Mouse (Mus musculus) midbrain, embryonic 14.5 days (tissue): ENCODE measurements at regions not wholly inside any gene's neighbourhood (a gene's known extent, or its start where the extent isn't known, plus 50 kb on each side); places are given as distances from the start of the nearest gene placed in this dataset.

Source experiments
- ATAC-seq: fragments of 200-750 bp; cut with Nextera tagmentation; 2 replicates; pipeline ENCODE4 v1.8.0; 2017; ENCODE audit warnings: moderate number of reproducible peaks, moderate library complexity; ENCODE audit not compliant: low FRiP score, low TSS enrichment
- DNase-seq: peaks from one replicate; pipeline ENCODE4 v3.0.0-alpha.2; 2015
- H3K27ac ChIP-seq: fragments of 300-500 bp; sonication (generic); replicated peaks from 2 replicates; pipeline ENCODE4 v1.5.1; 2014; ENCODE audit warnings: mild to moderate bottlenecking, low read depth, low read length, moderate library complexity
- H3K27me3 ChIP-seq: fragments of 300-500 bp; sonication (generic); 2 replicates; pipeline ENCODE4 v1.6.1; 2014; ENCODE audit warnings: low read length, control low read depth, mixed read lengths; ENCODE audit not compliant: control insufficient read depth, insufficient read depth
- H3K36me3 ChIP-seq: fragments of 300-500 bp; sonication (generic); 2 replicates; pipeline ENCODE4 v1.6.1; 2014; ENCODE audit warnings: low read length, control low read depth; ENCODE audit not compliant: control insufficient read depth, insufficient read depth
- H3K4me1 ChIP-seq: fragments of 300-500 bp; sonication (generic); 2 replicates; pipeline ENCODE4 v1.6.1; 2014; ENCODE audit warnings: mild to moderate bottlenecking, antibody characterized with exemption, low read length, control low read depth; ENCODE audit not compliant: control insufficient read depth, insufficient read depth
- H3K4me2 ChIP-seq: fragments of 300-500 bp; sonication (generic); 2 replicates; pipeline ENCODE4 v1.6.1; 2014; ENCODE audit warnings: mild to moderate bottlenecking, low read length, moderate library complexity
- H3K4me3 ChIP-seq: fragments of 300-500 bp; sonication (generic); replicated peaks from 2 replicates; pipeline ENCODE4 v1.5.1; 2014; ENCODE audit warnings: low read depth, low read length
- H3K9ac ChIP-seq: fragments of 300-500 bp; sonication (generic); replicated peaks from 2 replicates; pipeline ENCODE4 v1.6.1; 2014; ENCODE audit warnings: mild to moderate bottlenecking, low read length, moderate library complexity
- H3K9me3 ChIP-seq: fragments of 300-500 bp; sonication (generic); 2 replicates; pipeline ENCODE4 v1.6.1; 2016; ENCODE audit warnings: low read length, control low read depth, mixed read lengths; ENCODE audit not compliant: control insufficient read depth
- WGBS: fragments of 180-500 bp; shearing (Covaris S2); extraction: QIAGEN DNeasy Blood & Tissue Kit; methylation state at CpG from one replicate; pipeline ENCODE4 v1.1.7; 2014; 5-methylcytosine and 5-hydroxymethylcytosine counted together

GRCm38 (mm10) chr7:40670401-40670800 is 227.7 kb upstream of the Vstm2b start:
- ATAC-seq (no peak), DNase-seq (no peak)
- Histone ChIP-seq H3K36me3 (no peaks in the 10 kb centered on the region), H3K4me1 (no peaks in the 10 kb centered on the region), H3K9me3 (no peaks in the 10 kb centered on the region), H3K27me3 (no peaks in the 10 kb centered on the region), H3K27ac (no peak overlapping the region), H3K4me3 (no peak overlapping the region), H3K4me2 (no peak overlapping the region), H3K9ac (no peak overlapping the region)
- WGBS: 89% methylated on average over 5 of the region's 5 CpGs

- H3K9ac ChIP-seq: no peak overlapping the region
- H3K4me3 ChIP-seq: no peak overlapping the region
- H3K9me3 ChIP-seq: no peaks in the 10 kb centered on the region
- H3K27ac ChIP-seq: no peak overlapping the region
- no peak overlapping the region for H3K4me2 ChIP-seq
- ATAC-seq (no peak), DNase-seq (no peak)
- WGBS: 98% methylated on average over 4 of the region's 4 CpGs
- no peaks in the 10 kb centered on the region for H3K4me1 ChIP-seq
- no peaks in the 10 kb centered on the region for H3K36me3 ChIP-seq
- no peaks in the 10 kb centered on the region for H3K27me3 ChIP-seq
Measured at GRCm38 (mm10) chr7:40671068-40671467, 227.1 kb upstream of the Vstm2b start.

- Histone ChIP-seq H3K9me3 (no peaks in the 10 kb centered on the region), H3K36me3 (no peaks in the 10 kb centered on the region), H3K27ac (no peak overlapping the region), H3K4me1 (no peaks in the 10 kb centered on the region), H3K27me3 (no peaks in the 10 kb centered on the region), H3K9ac (no peak overlapping the region), H3K4me2 (no peak overlapping the region), H3K4me3 (no peak overlapping the region)
- 88% methylated on average over 1 of the region's 1 CpGs for WGBS
- DNase-seq: no peak
- ATAC-seq: no peak
Measured at GRCm38 (mm10) chr7:40672348-40672747, 225.8 kb upstream of the Vstm2b start.

GRCm38 (mm10) chr7:40674397-40674796 is 223.7 kb upstream of the Vstm2b start:
- 43% methylated on average over 3 of the region's 3 CpGs for WGBS
- Histone ChIP-seq H3K9ac (no peak overlapping the region), H3K27me3 (no peaks in the 10 kb centered on the region; the same call in 1 of the 2 replicates), H3K9me3 (no peaks in the 10 kb centered on the region), H3K4me2 (no peak overlapping the region), H3K4me1 (no peaks in the 10 kb centered on the region), H3K4me3 (no peak overlapping the region), H3K36me3 (no peaks in the 10 kb centered on the region), H3K27ac (no peak overlapping the region)
- DNase-seq (no peak), ATAC-seq (no peak)

GRCm38 (mm10) chr7:40677601-40678000 is 220.5 kb upstream of the Vstm2b start:
- peaks cover 12% of the 10 kb centered on the region; the same call in 1 of the 2 replicates for H3K4me1 ChIP-seq
- H3K9ac ChIP-seq: no peak overlapping the region
- peaks cover 2% of the 10 kb centered on the region; the same call in 1 of the 2 replicates for H3K27me3 ChIP-seq
- H3K4me2 ChIP-seq: no peak overlapping the region
- ATAC-seq: no peak
- no peaks in the 10 kb centered on the region for H3K36me3 ChIP-seq
- no peak for DNase-seq
- H3K9me3 ChIP-seq: no peaks in the 10 kb centered on the region
- H3K4me3 ChIP-seq: no peak overlapping the region
- H3K27ac ChIP-seq: no peak overlapping the region
- WGBS: 71% methylated on average over 2 of the region's 2 CpGs

- H3K36me3 ChIP-seq: no peaks in the 10 kb centered on the region
- peaks cover 12% of the 10 kb centered on the region; the same call in 1 of the 2 replicates for H3K4me1 ChIP-seq
- 16% methylated on average over 12 of the region's 12 CpGs for WGBS
- H3K9ac ChIP-seq: no peak overlapping the region
- H3K9me3 ChIP-seq: no peaks in the 10 kb centered on the region
- no peak overlapping the region for H3K27ac ChIP-seq
- peak; percentile 70 for DNase-seq
- H3K4me2 ChIP-seq: peak overlapping the region; percentile 21; the same call in 1 of the 2 replicates
- 0 out of 2 replicates have a peak, but pooled peaks have one; percentile 24 for ATAC-seq
- peaks cover 2% of the 10 kb centered on the region; the same call in 1 of the 2 replicates for H3K27me3 ChIP-seq
- no peak overlapping the region for H3K4me3 ChIP-seq
Measured at GRCm38 (mm10) chr7:40680567-40680966, 217.6 kb upstream of the Vstm2b start.

- no peaks in the 10 kb centered on the region for H3K36me3 ChIP-seq
Measured at GRCm38 (mm10) chr7:40680993-40681392, 217.1 kb upstream of the Vstm2b start.

GRCm38 (mm10) chr7:40683176-40683575 is 215.0 kb upstream of the Vstm2b start:
- 64% methylated on average over 1 of the region's 1 CpGs for WGBS
- no peaks in the 10 kb centered on the region for H3K9me3 ChIP-seq
- H3K27me3 ChIP-seq: peaks cover 2% of the 10 kb centered on the region; the same call in 1 of the 2 replicates
- H3K27ac ChIP-seq: no peak overlapping the region
- no peak overlapping the region for H3K4me2 ChIP-seq
- ATAC-seq: no peak
- DNase-seq: no peak
- no peaks in the 10 kb centered on the region for H3K36me3 ChIP-seq
- peaks cover 12% of the 10 kb centered on the region; the same call in 1 of the 2 replicates for H3K4me1 ChIP-seq
- H3K9ac ChIP-seq: no peak overlapping the region
- H3K4me3 ChIP-seq: no peak overlapping the region

More at GRCm38 (mm10) chr7:40680993-40681392, 217.1 kb upstream of the Vstm2b start:
- Histone ChIP-seq H3K9ac (no peak overlapping the region), H3K27ac (no peak overlapping the region), H3K4me2 (peak overlapping the region; percentile 21; the same call in 1 of the 2 replicates), H3K9me3 (no peaks in the 10 kb centered on the region), H3K4me3 (no peak overlapping the region), H3K4me1 (peaks cover 12% of the 10 kb centered on the region; the same call in 1 of the 2 replicates), H3K27me3 (peaks cover 2% of the 10 kb centered on the region; the same call in 1 of the 2 replicates)
- ATAC-seq: 0 out of 2 replicates have a peak, but pooled peaks have one; percentile 36
- no peak for DNase-seq
- 13% methylated on average over 6 of the region's 6 CpGs for WGBS

- Histone ChIP-seq H3K36me3 (no peaks in the 10 kb centered on the region), H3K9me3 (no peaks in the 10 kb centered on the region), H3K4me2 (no peak overlapping the region), H3K4me3 (no peak overlapping the region), H3K9ac (no peak overlapping the region), H3K27me3 (peaks cover 2% of the 10 kb centered on the region; the same call in 1 of the 2 replicates), H3K4me1 (peaks cover 12% of the 10 kb centered on the region; the same call in 1 of the 2 replicates), H3K27ac (no peak overlapping the region)
- no peak for ATAC-seq
- DNase-seq: no peak
- 34% methylated on average over 3 of the region's 3 CpGs for WGBS
Measured at GRCm38 (mm10) chr7:40683641-40684040, 214.5 kb upstream of the Vstm2b start.
